Mouse (Mus musculus) limb, embryonic 13.5 days (tissue): Measurements from ENCODE around the gene Emc8. TPM values are rescaled to one million over a fixed set of nuclear protein-coding genes. Genes with fewer than 3 reads are reported as not detected.

Source experiments
- ATAC-seq: fragments of 200-750 bp; cut with Nextera tagmentation; 2 replicates; pipeline ENCODE4 v1.8.0; 2017; ENCODE audit warnings: low read depth, moderate number of reproducible peaks, moderate TSS enrichment; ENCODE audit not compliant: low FRiP score
- H3K27ac ChIP-seq: fragments of 300-500 bp; sonication (generic); 2 replicates; pipeline ENCODE4 v1.5.1; 2015; ENCODE audit warnings: inconsistent platforms, mild to moderate bottlenecking, moderate library complexity
- H3K27me3 ChIP-seq: fragments of 300-500 bp; sonication (generic); 2 replicates; pipeline ENCODE4 v1.6.1; 2015; ENCODE audit warnings: mild to moderate bottlenecking, inconsistent platforms
- H3K36me3 ChIP-seq: fragments of 300-500 bp; sonication (generic); 2 replicates; pipeline ENCODE4 v1.6.1; 2015; ENCODE audit warnings: inconsistent platforms, mild to moderate bottlenecking, moderate library complexity
- H3K4me1 ChIP-seq: fragments of 300-500 bp; sonication (generic); 2 replicates; pipeline ENCODE4 v1.6.1; 2015; ENCODE audit warnings: inconsistent platforms
- H3K4me2 ChIP-seq: fragments of 300-500 bp; sonication (generic); replicated peaks from 2 replicates; pipeline ENCODE4 v1.6.1; 2015; ENCODE audit warnings: inconsistent platforms, mild to moderate bottlenecking, moderate library complexity
- H3K4me3 ChIP-seq: fragments of 300-500 bp; sonication (generic); 2 replicates; pipeline ENCODE4 v1.5.1; 2015; ENCODE audit warnings: moderate library complexity, mild to moderate bottlenecking, inconsistent platforms
- H3K9ac ChIP-seq: fragments of 300-500 bp; sonication (generic); 2 replicates; pipeline ENCODE4 v1.6.1; 2015; ENCODE audit warnings: mild to moderate bottlenecking, inconsistent platforms
- H3K9me3 ChIP-seq: fragments of 300-500 bp; sonication (generic); 2 replicates; pipeline ENCODE4 v1.6.1; 2016; ENCODE audit warnings: inconsistent platforms
- WGBS: fragments of 180-500 bp; shearing (Covaris S2); methylation state at CpG from one replicate; pipeline ENCODE4 v1.1.7; 2015; 5-methylcytosine and 5-hydroxymethylcytosine counted together
- polyA plus RNA-seq: library from polyadenylated mRNA; unstranded; fragments of >200 nt; fragmentation: Nextera tagmentation; extraction: Ambion mirVana; gene quantifications from 2 replicates; pipeline ENCODE4 v1.2.1, GENCODE M21; 2015

Gene Emc8
- polyA plus RNA-seq, result 243 and 248 TPM in 2 replicates

DNA sequence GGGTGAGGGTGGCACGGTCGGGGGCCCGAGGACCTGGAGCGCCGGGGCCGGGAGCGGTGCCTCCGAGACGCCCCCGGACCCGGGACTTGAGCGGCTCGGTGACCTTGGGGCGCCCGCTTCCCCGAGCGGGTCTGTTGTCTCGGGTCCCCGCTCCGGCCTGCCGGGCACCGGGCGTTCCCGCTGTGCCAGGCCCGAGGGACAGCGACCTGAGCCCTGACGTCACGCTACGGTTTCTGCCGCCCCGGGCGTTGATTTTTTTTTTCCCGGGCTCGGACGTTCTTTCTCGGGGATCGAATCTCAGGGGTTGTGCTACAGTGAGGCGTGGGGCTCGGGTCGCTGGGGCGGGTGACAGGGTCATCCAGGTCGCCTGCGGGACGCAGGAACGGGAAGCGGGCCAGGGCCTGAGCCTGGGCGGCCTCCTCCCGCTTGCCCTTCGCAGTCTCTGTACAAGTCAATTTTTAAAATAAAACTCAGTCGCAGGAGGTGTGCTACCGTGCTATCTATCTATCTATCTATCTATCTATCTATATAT lies at the start of gene Emc8:
Emc8 (minus strand) TSS at position 200 of the 532 bp plus-strand sequence.
- Histone ChIP-seq H3K4me3 (peak within 1 kb of the TSS; percentile 97), H3K4me1 (peaks cover 41% of the 10 kb centered on the region), H3K36me3 (peaks cover 46% of the 10 kb centered on the region), H3K9me3 (no peaks in the 10 kb centered on the region), H3K9ac (peak within 1 kb of the TSS; percentile 98), H3K27ac (peak within 1 kb of the TSS; percentile 87), H3K27me3 (no peaks in the 10 kb centered on the region), H3K4me2 (peak within 1 kb of the TSS; percentile 92)
- WGBS, result 1% methylated on average over 51 of the region's 51 CpGs
- ATAC-seq, result no peak; the same call in 1 of the 2 replicates

- no peak for ATAC-seq
- peaks cover 7% of the 10 kb centered on the region; the same call in 1 of the 2 replicates for H3K4me1 ChIP-seq
- H3K9me3 ChIP-seq, result no peaks in the 10 kb centered on the region
- H3K4me3 ChIP-seq, result no peak overlapping the region
- no peak overlapping the region for H3K4me2 ChIP-seq
- no peak overlapping the region for H3K9ac ChIP-seq
- H3K36me3 ChIP-seq, result no peaks in the 10 kb centered on the region
- H3K27me3 ChIP-seq, result peaks cover 3% of the 10 kb centered on the region; the same call in 1 of the 2 replicates
- no peak overlapping the region for H3K27ac ChIP-seq
- 81% methylated on average over 15 of the region's 15 CpGs for WGBS
Observed at GRCm38 (mm10) chr8:120715996-120716680, 47.8 kb upstream of the Emc8 start.

- Histone ChIP-seq H3K9ac (no peak overlapping the region), H3K36me3 (no peaks in the 10 kb centered on the region), H3K27me3 (no peaks in the 10 kb centered on the region), H3K9me3 (no peaks in the 10 kb centered on the region), H3K4me3 (no peak overlapping the region), H3K27ac (no peak overlapping the region), H3K4me2 (no peak overlapping the region), H3K4me1 (peaks cover 7% of the 10 kb centered on the region; the same call in 1 of the 2 replicates)
- no peak for ATAC-seq
- WGBS, result 72% methylated on average over 6 of the region's 6 CpGs
Observed at GRCm38 (mm10) chr8:120715200-120715599, 46.8 kb upstream of the Emc8 start.

DNA sequence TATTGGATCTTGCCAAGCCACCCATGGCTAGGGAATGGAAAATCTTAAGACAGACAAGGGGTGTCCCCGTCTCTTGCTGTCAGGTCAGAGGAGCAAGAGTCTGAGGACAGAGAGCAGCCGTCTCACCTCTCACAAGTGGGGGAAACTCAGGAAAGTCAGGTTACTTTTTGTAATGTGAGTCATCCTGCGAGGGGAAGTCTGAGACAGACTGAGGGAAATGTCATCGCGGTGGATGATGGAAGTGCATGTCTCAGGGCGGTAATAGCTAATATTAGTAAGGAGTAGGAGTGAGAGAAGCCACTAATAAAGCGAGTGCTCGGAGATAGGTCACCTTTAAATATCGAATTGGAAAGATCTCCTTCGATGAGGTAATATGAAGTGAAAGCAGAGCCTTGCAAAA lies 40.8 kb upstream of the Emc8 start:
- 82% methylated on average over 10 of the region's 10 CpGs for WGBS
- Histone ChIP-seq H3K36me3 (no peaks in the 10 kb centered on the region), H3K9me3 (no peaks in the 10 kb centered on the region), H3K4me1 (no peaks in the 10 kb centered on the region), H3K4me2 (no peak overlapping the region), H3K4me3 (no peak overlapping the region), H3K27me3 (peaks cover 16% of the 10 kb centered on the region), H3K9ac (no peak overlapping the region), H3K27ac (no peak overlapping the region)
- ATAC-seq, result no peak

DNA sequence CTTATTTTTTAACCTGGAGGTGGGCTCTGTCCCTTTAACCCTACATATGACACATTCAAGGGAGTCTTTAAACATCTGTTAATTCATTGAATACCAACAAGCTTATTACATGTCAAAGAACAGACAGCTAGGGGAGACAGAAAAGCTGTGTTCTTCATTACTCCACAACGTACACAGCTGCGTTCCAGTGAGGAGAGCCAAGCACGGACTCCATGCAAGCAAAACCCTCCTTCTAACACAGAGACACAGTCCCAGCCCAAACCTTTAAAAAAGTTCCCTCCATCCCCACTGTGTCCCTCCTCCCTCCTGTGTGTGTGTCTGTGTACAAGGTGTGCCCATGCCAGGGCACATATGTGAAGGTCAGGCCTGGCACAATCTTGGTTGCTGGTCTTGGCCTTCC lies 37.8 kb upstream of the Emc8 start:
- Histone ChIP-seq H3K4me2 (no peak overlapping the region), H3K27me3 (peaks cover 42% of the 10 kb centered on the region), H3K9me3 (no peaks in the 10 kb centered on the region), H3K27ac (no peak overlapping the region), H3K9ac (no peak overlapping the region), H3K4me3 (no peak overlapping the region), H3K36me3 (no peaks in the 10 kb centered on the region), H3K4me1 (no peaks in the 10 kb centered on the region)
- WGBS, result 77% methylated on average over 3 of the region's 3 CpGs
- no peak for ATAC-seq

GRCm38 (mm10) chr8:120705163-120705562 lies 36.8 kb upstream of the Emc8 start:
- H3K4me2 ChIP-seq, result no peak overlapping the region
- H3K27me3 ChIP-seq, result peaks cover 44% of the 10 kb centered on the region
- no peak for ATAC-seq
- WGBS, result 71% methylated on average over 15 of the region's 15 CpGs
- H3K9ac ChIP-seq, result no peak overlapping the region
- no peaks in the 10 kb centered on the region for H3K4me1 ChIP-seq
- H3K27ac ChIP-seq, result no peak overlapping the region
- no peaks in the 10 kb centered on the region for H3K36me3 ChIP-seq
- H3K9me3 ChIP-seq, result no peaks in the 10 kb centered on the region
- no peak overlapping the region for H3K4me3 ChIP-seq

- peaks cover 47% of the 10 kb centered on the region for H3K27me3 ChIP-seq
- H3K4me1 ChIP-seq, result no peaks in the 10 kb centered on the region
- H3K4me3 ChIP-seq, result no peak overlapping the region
- H3K27ac ChIP-seq, result no peak overlapping the region
- H3K9ac ChIP-seq, result no peak overlapping the region
- H3K4me2 ChIP-seq, result no peak overlapping the region
- no peak for ATAC-seq
- no peaks in the 10 kb centered on the region for H3K9me3 ChIP-seq
- no peaks in the 10 kb centered on the region for H3K36me3 ChIP-seq
- 22% methylated on average over 9 of the region's 9 CpGs for WGBS
Observed at GRCm38 (mm10) chr8:120704203-120704602, 35.8 kb upstream of the Emc8 start.

- Histone ChIP-seq H3K9ac (no peak overlapping the region), H3K27me3 (peaks cover 47% of the 10 kb centered on the region), H3K36me3 (no peaks in the 10 kb centered on the region), H3K4me3 (no peak overlapping the region), H3K4me2 (no peak overlapping the region), H3K9me3 (peaks cover 3% of the 10 kb centered on the region; the same call in 1 of the 2 replicates), H3K4me1 (peaks cover 2% of the 10 kb centered on the region; the same call in 1 of the 2 replicates), H3K27ac (no peak overlapping the region)
- 37% methylated on average over 19 of the region's 19 CpGs for WGBS
- no peak for ATAC-seq
Observed at GRCm38 (mm10) chr8:120701758-120702465, 33.5 kb upstream of the Emc8 start.

GRCm38 (mm10) chr8:120700053-120700452 lies 31.7 kb upstream of the Emc8 start:
- H3K4me1 ChIP-seq, result peaks cover 13% of the 10 kb centered on the region; the same call in 1 of the 2 replicates
- H3K4me2 ChIP-seq, result no peak overlapping the region
- ATAC-seq, result no peak
- no peak overlapping the region for H3K27ac ChIP-seq
- H3K4me3 ChIP-seq, result no peak overlapping the region
- WGBS, result 79% methylated on average over 4 of the region's 4 CpGs
- peaks cover 3% of the 10 kb centered on the region; the same call in 1 of the 2 replicates for H3K9me3 ChIP-seq
- H3K9ac ChIP-seq, result no peak overlapping the region
- H3K36me3 ChIP-seq, result no peaks in the 10 kb centered on the region
- peaks cover 40% of the 10 kb centered on the region for H3K27me3 ChIP-seq

DNA sequence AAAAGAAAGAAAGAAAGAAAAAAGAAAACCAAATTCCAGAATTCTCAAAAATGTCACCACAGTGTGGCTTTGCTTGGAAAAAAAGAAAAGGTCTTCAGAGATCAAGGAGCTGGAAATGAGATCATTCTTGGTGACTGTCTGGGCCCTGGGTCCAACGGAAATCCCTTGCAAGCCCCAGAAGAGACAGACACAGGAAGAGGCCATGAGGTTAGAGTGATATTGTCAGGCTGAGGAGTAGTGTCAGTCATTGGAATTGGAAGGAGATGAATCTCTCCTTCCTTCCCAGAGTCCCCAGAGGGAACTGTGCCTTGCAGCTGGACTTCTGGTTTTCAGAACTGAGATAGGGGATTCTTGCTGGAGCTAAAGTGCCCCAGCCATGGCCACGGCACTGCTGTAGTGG lies 31.2 kb upstream of the Emc8 start:
- Histone ChIP-seq H3K27ac (no peak overlapping the region), H3K9me3 (peaks cover 3% of the 10 kb centered on the region; the same call in 1 of the 2 replicates), H3K9ac (no peak overlapping the region), H3K4me2 (no peak overlapping the region), H3K4me3 (no peak overlapping the region), H3K36me3 (no peaks in the 10 kb centered on the region), H3K27me3 (peaks cover 38% of the 10 kb centered on the region), H3K4me1 (peaks cover 13% of the 10 kb centered on the region; the same call in 1 of the 2 replicates)
- no peak for ATAC-seq
- whole genome bisulfite sequencing, result 60% methylated on average over 2 of the region's 2 CpGs

- no peak overlapping the region for H3K27ac ChIP-seq
- no peak overlapping the region for H3K4me2 ChIP-seq
- H3K36me3 ChIP-seq, result no peaks in the 10 kb centered on the region
- ATAC-seq, result no peak
- H3K27me3 ChIP-seq, result peaks cover 35% of the 10 kb centered on the region
- H3K9ac ChIP-seq, result no peak overlapping the region
- peaks cover 16% of the 10 kb centered on the region for H3K4me1 ChIP-seq
- H3K4me3 ChIP-seq, result no peak overlapping the region
- H3K9me3 ChIP-seq, result peaks cover 3% of the 10 kb centered on the region; the same call in 1 of the 2 replicates
- WGBS, result 71% methylated on average over 6 of the region's 6 CpGs
Observed at GRCm38 (mm10) chr8:120699079-120699478, 30.7 kb upstream of the Emc8 start.

- WGBS, result 87% methylated on average over 7 of the region's 7 CpGs
- no peak overlapping the region for H3K27ac ChIP-seq
- H3K27me3 ChIP-seq, result peaks cover 30% of the 10 kb centered on the region
- no peak for ATAC-seq
- H3K4me3 ChIP-seq, result no peak overlapping the region
- H3K9ac ChIP-seq, result no peak overlapping the region
- H3K36me3 ChIP-seq, result no peaks in the 10 kb centered on the region
- H3K9me3 ChIP-seq, result peaks cover 3% of the 10 kb centered on the region; the same call in 1 of the 2 replicates
- H3K4me2 ChIP-seq, result no peak overlapping the region
- H3K4me1 ChIP-seq, result peaks cover 20% of the 10 kb centered on the region
Observed at GRCm38 (mm10) chr8:120698426-120698825, 30.1 kb upstream of the Emc8 start.
